8 mouse cellular contexts compared by ENCODE assay signal in the genomic region with DNA sequence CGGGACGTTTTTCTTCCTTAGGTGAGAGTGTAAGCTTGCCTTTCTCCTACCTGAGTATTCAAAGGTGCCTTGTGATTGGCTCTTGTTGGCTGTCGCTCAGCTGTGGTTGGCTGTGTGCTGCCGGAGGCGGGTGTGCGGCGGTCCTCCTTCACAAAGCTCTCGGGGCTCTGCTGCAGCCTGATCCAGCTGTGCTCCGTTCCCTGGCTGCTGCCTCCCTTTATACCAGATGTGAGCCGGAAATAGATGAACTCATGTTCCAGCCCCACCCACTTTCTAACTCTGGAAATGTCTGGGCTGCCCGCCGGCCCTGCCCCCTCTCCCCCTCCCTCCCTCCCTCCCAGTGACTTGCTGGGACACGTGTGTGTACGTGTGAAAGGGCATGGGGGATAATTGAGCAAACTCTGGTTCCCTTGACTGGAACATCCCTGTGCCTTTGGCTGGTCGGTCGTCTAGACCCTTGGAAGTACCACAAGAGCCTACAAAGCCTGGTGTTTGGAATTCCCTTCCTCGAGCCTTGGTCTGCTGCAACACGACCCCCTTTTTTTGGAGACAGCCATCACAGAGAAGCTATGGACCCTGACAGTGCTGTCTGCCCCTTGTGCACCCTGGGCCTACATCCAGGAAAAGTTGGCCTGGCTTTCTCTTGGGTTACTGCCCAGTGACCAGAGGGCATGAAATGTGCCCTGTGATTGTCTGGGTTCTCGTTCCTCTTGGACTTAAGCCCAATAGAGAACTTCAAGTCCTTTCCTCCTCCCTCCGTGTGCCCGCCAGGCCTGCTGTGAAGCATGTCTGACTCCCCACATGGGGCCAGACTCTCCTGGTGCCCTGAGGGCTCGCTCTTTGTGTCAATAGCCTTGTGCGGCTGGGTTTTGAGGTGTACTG. TPM values are rescaled to one million over a fixed set of nuclear protein-coding genes. Genes with fewer than 3 reads are reported as not detected.
DNase-seq lines count a peak whose midpoint lies in the region; ATAC-seq and TF ChIP-seq lines count a peak whose summit lies in the region.

A gene (minus strand): TSS at position 190 of the 882 bp plus-strand sequence.

- no peaks in the 10 kb centered on the region for H3K36me3 ChIP-seq in hindbrain, postnatal 0 days (ENCODE audit: insufficient read depth, low read length)
- no peaks in the 10 kb centered on the region for H3K36me3 ChIP-seq in midbrain, embryonic 10.5 days
- no peaks in the 10 kb centered on the region for H3K36me3 ChIP-seq in small intestine, adult 2 months (ENCODE audit: control insufficient read depth, insufficient read depth, low read length)

- peak within 1 kb of the TSS; percentile 51 for H3K4me2 ChIP-seq in hindbrain, postnatal 0 days (ENCODE audit: low read depth, low read length)

- peak; percentile 87 for ATAC-seq in hindbrain, postnatal 0 days

- peaks cover 3% of the 10 kb centered on the region for H3K4me1 ChIP-seq in cortical plate, adult 2 months (ENCODE audit: control insufficient read depth, insufficient read depth, low read length)
- H3K4me1 ChIP-seq in hindbrain, postnatal 0 days (ENCODE audit: insufficient read depth, low read length): peaks cover 7% of the 10 kb centered on the region
- H3K4me1 ChIP-seq in midbrain, embryonic 10.5 days: peaks cover 33% of the 10 kb centered on the region
- H3K4me1 ChIP-seq in small intestine, adult 2 months (ENCODE audit: control insufficient read depth, insufficient read depth, insufficient read length, low read length): peaks cover 20% of the 10 kb centered on the region

- intact Hi-C loops in gastrocnemius, postnatal 14 days (cut with DNase I; ENCODE audit: low total_unique reads): no loop called here
- intact Hi-C loops in left cerebral cortex, postnatal 25 days (cut with DNase I): no loop called here

- H3K27me3 ChIP-seq in hindbrain, postnatal 0 days (ENCODE audit: insufficient read depth, low read length): no peaks in the 10 kb centered on the region
- H3K27me3 ChIP-seq in midbrain, embryonic 10.5 days (ENCODE audit: low read depth, poor library complexity, severe bottlenecking): no peaks in the 10 kb centered on the region; the same call in 1 of the 2 replicates
- H3K27me3 ChIP-seq in small intestine, adult 2 months (ENCODE audit: control insufficient read depth, insufficient read depth, low read length): no peaks in the 10 kb centered on the region

- TF ChIP-seq POLR2A in cortical plate, adult 2 months (IDR thresholded peaks at IDR 0.05; ENCODE audit: extremely low read depth, insufficient read depth, low read length): peak; percentile 27; the same call in 1 of the 2 replicates
- peak; percentile 63; the same call in 1 of the 2 replicates for TF ChIP-seq POLR2A in small intestine, adult 2 months (IDR thresholded peaks at IDR 0.05; ENCODE audit: low read depth, low read length)

- H3K9me3 ChIP-seq in hindbrain, postnatal 0 days (ENCODE audit: low read length): no peaks in the 10 kb centered on the region
- H3K9me3 ChIP-seq in midbrain, embryonic 10.5 days (replicated peaks): no peaks in the 10 kb centered on the region

- H3K4me3 ChIP-seq in cortical plate, adult 2 months (ENCODE audit: insufficient read depth, low read length): peak within 1 kb of the TSS; percentile 18; the same call in 1 of the 2 replicates
- H3K4me3 ChIP-seq in hindbrain, postnatal 0 days (ENCODE audit: low read length): peak within 1 kb of the TSS; percentile 18
- H3K4me3 ChIP-seq in midbrain, embryonic 10.5 days: peak within 1 kb of the TSS; percentile 45
- H3K4me3 ChIP-seq in small intestine, adult 2 months (ENCODE audit: low read depth, low read length): peak within 1 kb of the TSS; percentile 28

- peak; percentile 65 for DNase-seq in layer of hippocampus, adult 11-12 months (ENCODE audit: low spot score)
- DNase-seq in layer of hippocampus, adult 9-10 months (ENCODE audit: low spot score): no peak
- peak; percentile 85 for DNase-seq in gastrocnemius, postnatal 14 days
- peak; percentile 76 for DNase-seq in hindbrain, postnatal 0 days (ENCODE audit: low spot score)
- peak; percentile 59 to 69 for DNase-seq in left cerebral cortex, postnatal 25 days (ENCODE audit: low spot score in 2 of 2)
- DNase-seq in midbrain, embryonic 10.5 days (ENCODE audit: low spot score): peak; percentile 62

- TF ChIP-seq CTCF in cortical plate, adult 2 months (IDR thresholded peaks at IDR 0.05; ENCODE audit: extremely low read depth, insufficient read depth, low read length): no peak
- TF ChIP-seq CTCF in hindbrain, postnatal 0 days (IDR thresholded peaks at IDR 0.05; ENCODE audit: low read depth): no peak
- no peak for TF ChIP-seq CTCF in small intestine, adult 2 months (IDR thresholded peaks at IDR 0.05; ENCODE audit: extremely low read depth, insufficient read length, insufficient replicate concordance, low read depth, low read length)

- WGBS in hindbrain, postnatal 0 days: 10% methylated on average over 23 of the region's 23 CpGs
- 22% methylated on average over 23 of the region's 23 CpGs for WGBS in midbrain, embryonic 10.5 days
- WGBS in small intestine, adult 2 months: 5% methylated on average over 23 of the region's 23 CpGs

- H3K27ac ChIP-seq in cortical plate, adult 2 months (ENCODE audit: insufficient read depth, low read length): no peak within 1 kb of the TSS
- H3K27ac ChIP-seq in hindbrain, postnatal 0 days: peak within 1 kb of the TSS; percentile 4; the same call in 1 of the 2 replicates
- peak within 1 kb of the TSS; percentile 69 for H3K27ac ChIP-seq in midbrain, embryonic 10.5 days (replicated peaks)
- peak within 1 kb of the TSS; percentile 54; the same call in 1 of the 2 replicates for H3K27ac ChIP-seq in small intestine, adult 2 months (ENCODE audit: insufficient read depth, low read depth, low read length)

- H3K9ac ChIP-seq in hindbrain, postnatal 0 days (replicated peaks; ENCODE audit: low read length): no peak within 1 kb of the TSS

RNA-seq across cellular contexts. Expression of the gene that starts here (rescaled TPM):
- polyA plus RNA-seq in cortical plate, adult 2 months (2012; rRNA removed): 0.49 and 0.54 TPM in 2 replicates
- total RNA-seq in gastrocnemius, postnatal 14 days (2021): 1 to 10 TPM; 1.2 to 1.9 TPM
- 3.0 and 3.5 TPM in 2 replicates for total RNA-seq in hindbrain, postnatal 0 days (2014; rRNA removed)
- polyA plus RNA-seq in hindbrain, postnatal 0 days (2015; fragmentation: Nextera tagmentation; extraction: Ambion mirVana): 0.10 and 0.25 TPM in 2 replicates
- under 1 TPM; 0.55 to 0.99 TPM for total RNA-seq in left cerebral cortex, postnatal 25 days (2021)
- 0.07 and 0.11 TPM in 2 replicates for polyA plus RNA-seq in midbrain, embryonic 10.5 days (2016; fragmentation: Nextera tagmentation; extraction: Ambion mirVana)
- polyA plus RNA-seq in small intestine, adult 2 months (2012; rRNA removed): 0.99 and 1.2 TPM in 2 replicates

Comparison
In these comparisons a context has a peak if more than half of its experiments do, and no peak if none do; other contexts are left out.
1. Peak in DNase-seq in left cerebral cortex, postnatal 25 days; RNA of the gene not detected or under 1 TPM.
2. Peak in DNase-seq, H3K4me3 ChIP-seq and H3K27ac ChIP-seq in midbrain, embryonic 10.5 days; RNA of the gene not detected or under 1 TPM.